Mouse (Mus musculus) heart, embryonic 11.5 days (tissue): ENCODE measurements around the gene Fbxw9. TPM values are rescaled to one million over a fixed set of nuclear protein-coding genes. Genes with fewer than 3 reads are reported as not detected.

ENCODE experiments used
- ATAC-seq: fragments of 200-750 bp; cut with Nextera tagmentation; replicated peaks from 2 replicates; pipeline ENCODE4 v1.8.0; 2017; ENCODE audit warnings: moderate library complexity; ENCODE audit not compliant: insufficient number of reproducible peaks, low FRiP score, low TSS enrichment
- H3K27ac ChIP-seq: fragments of 300-500 bp; sonication (generic); 2 replicates; pipeline ENCODE4 v1.5.1; 2014; ENCODE audit warnings: mild to moderate bottlenecking, low read depth, low read length
- H3K27me3 ChIP-seq: fragments of 300-500 bp; sonication (generic); 2 replicates; pipeline ENCODE4 v1.6.1; 2014; ENCODE audit warnings: mild to moderate bottlenecking, low read length, mixed read lengths; ENCODE audit not compliant: control insufficient read depth, insufficient read depth
- H3K36me3 ChIP-seq: fragments of 300-500 bp; sonication (generic); 2 replicates; pipeline ENCODE4 v1.6.1; 2014; ENCODE audit warnings: mild to moderate bottlenecking, low read length, moderate library complexity, mixed read lengths; ENCODE audit not compliant: control insufficient read depth, insufficient read depth
- H3K4me1 ChIP-seq: fragments of 300-500 bp; sonication (generic); 2 replicates; pipeline ENCODE4 v1.6.1; 2014; ENCODE audit warnings: low read length; ENCODE audit not compliant: control insufficient read depth, insufficient read depth
- H3K4me2 ChIP-seq: fragments of 300-500 bp; sonication (generic); 2 replicates; pipeline ENCODE4 v1.6.1; 2014; ENCODE audit warnings: mild to moderate bottlenecking, moderate library complexity
- H3K4me3 ChIP-seq: fragments of 300-500 bp; sonication (generic); 2 replicates; pipeline ENCODE4 v1.5.1; 2014; ENCODE audit warnings: low read depth, low read length
- H3K9ac ChIP-seq: fragments of 300-500 bp; sonication (generic); 2 replicates; pipeline ENCODE4 v1.6.1; 2014; ENCODE audit warnings: mild to moderate bottlenecking, low read depth, low read length, moderate library complexity
- H3K9me3 ChIP-seq: fragments of 300-500 bp; sonication (generic); replicated peaks from 2 replicates; pipeline ENCODE4 v1.6.1; 2016; ENCODE audit warnings: low read length; ENCODE audit not compliant: control insufficient read depth
- WGBS: fragments of 180-500 bp; shearing (Covaris S2); extraction: QIAGEN DNeasy Blood & Tissue Kit; methylation state at CpG from one replicate; pipeline ENCODE4 v1.1.7; 2014; ENCODE audit not compliant: insufficient replicate concordance; 5-methylcytosine and 5-hydroxymethylcytosine counted together
- polyA plus RNA-seq: library from polyadenylated mRNA; unstranded; fragments of >200 nt; fragmentation: Nextera tagmentation; extraction: Ambion mirVana; gene quantifications from 2 replicates; pipeline ENCODE4 v1.2.1, GENCODE M21; 2014

Fbxw9 gene
- polyA plus RNA-seq = 15.9 and 17.8 TPM in 2 replicates

DNA sequence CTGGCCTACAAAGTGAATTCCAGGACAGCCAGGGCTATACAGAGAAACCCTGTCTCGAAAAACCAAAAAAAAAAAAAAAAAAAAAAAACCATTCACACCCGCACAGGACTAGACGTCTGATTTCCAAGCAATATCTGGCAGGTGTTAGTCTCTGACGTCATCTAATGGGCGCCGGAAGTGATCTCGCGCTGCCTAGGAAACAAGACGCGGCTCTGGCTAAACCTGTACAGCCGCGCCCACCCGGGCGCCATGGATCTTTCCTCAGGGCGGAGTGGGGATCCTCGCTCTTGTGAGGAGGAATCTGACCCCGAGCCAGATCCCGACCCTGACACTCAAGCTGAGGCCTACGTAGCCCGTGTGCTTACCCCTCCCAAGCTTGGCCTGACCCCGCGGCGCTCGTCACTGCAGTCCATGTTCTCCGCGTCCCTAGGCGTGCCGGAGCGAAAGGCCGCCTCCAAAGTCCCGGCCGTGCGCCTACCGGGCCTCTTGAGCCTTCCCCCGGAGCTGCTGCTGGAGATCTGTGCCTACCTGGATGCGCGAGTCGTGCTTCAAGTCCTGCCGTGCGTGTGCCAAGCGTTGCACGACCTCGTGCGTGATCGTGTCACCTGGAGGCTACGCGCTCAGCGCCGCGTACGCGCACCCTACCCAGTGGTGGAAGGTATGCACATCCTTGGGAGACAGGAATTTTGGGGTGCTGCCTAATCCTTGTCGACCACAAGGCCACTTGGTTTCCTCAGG is at the start of gene Fbxw9:
Gene Fbxw9 (plus strand): TSS at position 177 of the 738 bp plus-strand sequence.
- ATAC-seq = peak; percentile 84
- no peak within 1 kb of the TSS; the same call in 1 of the 2 replicates for H3K27ac ChIP-seq
- WGBS = under 1% methylated on average over 52 of the region's 53 CpGs

DNA sequence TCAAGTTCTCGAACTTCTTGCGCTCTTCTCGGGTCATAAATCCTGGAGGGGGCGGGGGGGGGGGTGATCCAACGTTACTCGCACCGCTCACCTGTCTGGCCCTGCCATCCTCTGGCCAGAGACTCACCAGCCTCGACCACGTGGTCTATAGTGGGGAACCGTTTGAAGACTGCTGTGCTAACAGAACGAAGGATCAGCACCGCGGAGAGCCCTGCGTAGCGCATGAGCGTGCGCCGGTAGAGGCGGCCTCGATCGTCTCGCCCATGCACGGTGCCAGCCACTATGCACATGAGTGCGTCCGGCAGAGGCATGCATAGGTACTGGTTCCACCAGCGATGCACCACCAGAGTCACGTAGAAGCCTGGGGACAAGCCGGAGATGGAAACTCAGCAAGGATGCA is 48.6 kb upstream of the Fbxw9 start:
- no peak overlapping the region for H3K4me2 ChIP-seq
- WGBS = 14% methylated on average over 28 of the region's 28 CpGs
- H3K9ac ChIP-seq = no peak overlapping the region
- ATAC-seq = no peak
- no peaks in the 10 kb centered on the region for H3K9me3 ChIP-seq
- H3K36me3 ChIP-seq = no peaks in the 10 kb centered on the region
- H3K4me1 ChIP-seq = no peaks in the 10 kb centered on the region
- H3K27ac ChIP-seq = no peak overlapping the region
- H3K27me3 ChIP-seq = peaks cover 68% of the 10 kb centered on the region
- no peak overlapping the region for H3K4me3 ChIP-seq

More for the DNA sequence above, at the start of gene Fbxw9:
- H3K4me1 ChIP-seq = no peaks in the 10 kb centered on the region
- H3K9me3 ChIP-seq = no peaks in the 10 kb centered on the region
- peak within 1 kb of the TSS; percentile 94 for H3K4me2 ChIP-seq
- peak within 1 kb of the TSS; percentile 79 for H3K4me3 ChIP-seq
- H3K9ac ChIP-seq = peak within 1 kb of the TSS; percentile 70
- peaks cover 14% of the 10 kb centered on the region for H3K36me3 ChIP-seq
- no peaks in the 10 kb centered on the region for H3K27me3 ChIP-seq

DNA sequence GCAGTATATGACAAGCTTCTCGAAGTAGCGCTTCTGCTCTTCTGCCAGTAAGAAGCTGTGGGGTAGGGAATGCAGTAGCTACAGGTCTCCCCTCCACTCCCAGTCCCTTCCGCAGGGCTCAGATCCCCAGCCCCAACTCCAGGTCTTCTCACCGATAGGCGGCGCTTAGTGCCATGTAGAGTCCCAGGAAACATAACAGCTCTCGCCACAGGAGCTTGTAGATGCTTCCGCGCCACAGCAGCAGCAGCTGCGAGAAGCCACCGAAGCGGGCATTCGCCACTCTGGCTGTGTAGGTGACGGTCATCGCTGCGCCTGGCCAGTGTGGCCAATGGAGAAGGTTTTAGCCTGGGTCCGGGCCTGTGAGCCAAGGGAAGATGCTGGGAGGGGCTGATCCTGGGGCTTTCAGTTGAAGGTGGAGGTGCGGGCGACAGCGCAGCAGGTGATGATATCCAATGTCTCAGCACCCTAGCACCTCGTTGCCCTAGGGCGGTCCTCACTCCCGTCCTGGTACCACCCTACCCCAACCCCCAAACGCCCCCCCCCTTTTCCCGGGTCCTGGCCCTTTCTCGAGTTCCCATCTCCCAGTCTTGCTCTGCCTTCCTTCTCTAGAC is 46.5 kb upstream of the Fbxw9 start:
- Histone ChIP-seq H3K4me1 (no peaks in the 10 kb centered on the region), H3K9ac (no peak overlapping the region), H3K27me3 (peaks cover 52% of the 10 kb centered on the region), H3K36me3 (no peaks in the 10 kb centered on the region; the same call in 1 of the 2 replicates), H3K27ac (no peak overlapping the region), H3K4me2 (peak overlapping the region; percentile 55), H3K4me3 (peak overlapping the region; percentile 30), H3K9me3 (no peaks in the 10 kb centered on the region)
- 5% methylated on average over 24 of the region's 26 CpGs for WGBS
- no peak for ATAC-seq

DNA sequence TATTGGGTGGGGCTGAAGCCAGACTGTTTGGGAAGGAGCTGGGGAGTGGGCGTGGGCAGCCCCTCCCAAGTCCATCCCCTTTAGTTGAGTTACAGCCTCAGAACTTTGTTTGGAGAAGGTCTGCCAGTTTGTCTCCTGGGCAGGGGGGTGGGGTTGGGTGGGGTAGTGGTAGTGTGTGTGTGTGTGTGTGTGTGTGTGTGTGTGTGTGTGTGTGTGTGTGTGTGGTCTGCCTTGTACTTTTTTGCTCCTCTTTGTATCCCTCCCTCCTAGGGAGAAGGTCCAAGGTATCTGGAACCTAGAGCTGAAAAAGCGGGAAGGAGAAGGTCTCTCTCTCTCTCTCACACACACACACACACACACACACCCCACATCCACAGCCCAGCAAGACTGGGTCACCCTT is 45.4 kb upstream of the Fbxw9 start, which contains the start of gene Best2:
Gene Best2 (minus strand): TSS at position 101 of the 400 bp plus-strand sequence.
- Histone ChIP-seq H3K4me2 (peak within 1 kb of the TSS; percentile 55), H3K4me3 (peak within 1 kb of the TSS; percentile 30), H3K9ac (no peak within 1 kb of the TSS), H3K9me3 (no peaks in the 10 kb centered on the region), H3K27me3 (peaks cover 43% of the 10 kb centered on the region), H3K36me3 (peaks cover 7% of the 10 kb centered on the region), H3K4me1 (no peaks in the 10 kb centered on the region), H3K27ac (no peak within 1 kb of the TSS)
- WGBS = 45% methylated on average over 2 of the region's 2 CpGs
- no peak for ATAC-seq

DNA sequence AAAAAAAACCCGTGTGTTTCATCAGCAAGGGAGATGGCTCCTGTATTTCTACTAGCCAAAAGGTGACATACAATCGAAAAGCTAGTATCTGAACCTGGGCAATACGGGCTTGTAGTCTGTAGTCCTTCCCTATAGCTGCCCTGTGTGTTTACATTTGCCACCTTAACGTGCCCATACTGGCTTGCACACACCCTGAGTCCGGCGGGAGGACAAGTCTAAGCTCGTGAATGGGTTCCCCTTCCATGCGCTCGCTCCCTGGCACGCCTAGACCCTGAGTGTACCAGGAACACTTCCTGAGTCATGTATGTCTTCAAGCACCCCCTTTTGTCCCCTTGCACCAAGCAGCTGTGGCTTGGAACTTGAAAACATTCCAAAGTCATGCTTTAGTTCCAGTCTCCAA is 43.1 kb upstream of the Fbxw9 start:
- Histone ChIP-seq H3K4me1 (no peaks in the 10 kb centered on the region), H3K36me3 (peaks cover 10% of the 10 kb centered on the region), H3K4me2 (no peak overlapping the region), H3K4me3 (no peak overlapping the region), H3K27ac (no peak overlapping the region), H3K27me3 (peaks cover 25% of the 10 kb centered on the region), H3K9ac (no peak overlapping the region), H3K9me3 (no peaks in the 10 kb centered on the region)
- 71% methylated on average over 10 of the region's 10 CpGs for WGBS
- no peak for ATAC-seq

DNA sequence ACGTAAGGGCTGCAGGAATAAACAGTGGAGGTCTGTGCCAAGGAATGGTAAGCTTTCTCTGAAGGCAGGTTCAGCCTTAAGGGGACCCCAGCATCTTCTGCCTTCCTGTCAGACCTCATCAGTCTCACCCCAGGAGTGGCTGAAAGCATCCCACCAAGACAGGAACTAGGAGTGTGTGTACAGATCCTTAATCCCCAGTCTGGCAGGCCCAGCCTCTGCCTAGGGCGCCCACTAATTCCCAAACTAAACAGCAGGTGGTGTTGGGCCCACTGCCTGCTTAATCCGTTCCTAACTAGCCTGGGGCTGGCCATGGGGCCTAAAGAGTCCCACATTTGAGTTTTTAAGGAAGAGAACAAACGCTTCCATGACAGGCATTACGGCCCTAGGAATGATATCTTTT is 42.6 kb upstream of the Fbxw9 start:
- Histone ChIP-seq H3K36me3 (peaks cover 13% of the 10 kb centered on the region), H3K4me1 (no peaks in the 10 kb centered on the region), H3K9ac (no peak overlapping the region), H3K4me2 (no peak overlapping the region), H3K9me3 (no peaks in the 10 kb centered on the region), H3K27ac (no peak overlapping the region), H3K27me3 (peaks cover 24% of the 10 kb centered on the region), H3K4me3 (no peak overlapping the region)
- no peak for ATAC-seq
- WGBS = 44% methylated on average over 5 of the region's 5 CpGs

DNA sequence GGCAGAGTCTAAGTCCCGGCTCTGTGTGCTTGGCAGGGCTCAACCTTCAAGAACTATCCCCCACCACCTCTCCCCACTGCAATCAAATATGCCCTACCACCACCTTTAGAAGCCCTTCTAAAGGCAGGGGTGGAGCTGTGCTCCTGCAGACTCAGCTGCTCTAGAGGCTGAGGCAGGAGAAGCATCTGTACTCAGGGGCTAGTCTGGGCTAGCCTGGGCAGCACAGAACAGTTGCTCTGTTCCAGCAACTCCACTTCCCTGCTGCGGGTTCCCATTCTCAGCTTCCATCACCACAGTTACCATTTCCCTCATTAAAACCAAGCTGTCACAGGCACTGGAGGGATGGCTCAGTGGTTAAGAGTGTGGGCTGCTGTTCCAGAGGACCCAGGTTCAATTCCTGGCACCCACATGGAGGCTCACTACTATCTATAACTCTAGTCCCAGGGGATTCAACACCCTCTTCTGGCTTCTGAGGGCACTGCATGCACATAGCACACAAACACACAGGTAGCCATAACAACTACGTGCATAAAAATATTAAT is 38.3 kb upstream of the Fbxw9 start:
- Histone ChIP-seq H3K4me2 (no peak overlapping the region), H3K36me3 (peaks cover 17% of the 10 kb centered on the region), H3K9me3 (no peaks in the 10 kb centered on the region), H3K27ac (no peak overlapping the region), H3K9ac (no peak overlapping the region), H3K4me1 (peaks cover 16% of the 10 kb centered on the region), H3K27me3 (no peaks in the 10 kb centered on the region), H3K4me3 (no peak overlapping the region)
- no peak for ATAC-seq
- WGBS = 94% methylated on average over 3 of the region's 3 CpGs

DNA sequence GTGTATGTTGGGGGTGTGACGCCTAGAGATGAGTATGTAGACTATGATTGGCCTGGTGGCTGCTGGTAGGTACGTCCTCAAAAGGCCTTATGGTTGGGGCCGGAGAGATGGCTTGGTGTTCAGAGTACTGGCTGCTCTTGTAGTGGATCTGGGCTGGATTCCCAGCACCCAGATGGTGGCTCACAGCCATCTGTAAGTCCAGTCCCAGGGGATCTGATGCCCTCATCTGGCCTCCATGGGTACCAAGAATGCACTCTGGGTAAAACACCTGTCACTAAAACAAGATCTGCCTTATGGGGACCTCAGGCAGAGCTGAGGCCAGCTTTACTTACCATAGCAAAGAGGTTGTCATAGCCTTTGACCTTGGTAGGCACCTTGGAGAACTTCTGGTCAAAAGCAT is 36.0 kb upstream of the Fbxw9 start:
- Histone ChIP-seq H3K36me3 (peaks cover 15% of the 10 kb centered on the region), H3K4me3 (peak overlapping the region; percentile 96; the same call in 1 of the 2 replicates), H3K9ac (no peak overlapping the region)

More for the DNA sequence above, 36.0 kb upstream of the Fbxw9 start:
- Histone ChIP-seq H3K4me1 (peaks cover 26% of the 10 kb centered on the region), H3K4me2 (peak overlapping the region; percentile 91), H3K27me3 (no peaks in the 10 kb centered on the region), H3K9me3 (no peaks in the 10 kb centered on the region), H3K27ac (no peak overlapping the region)
- 96% methylated on average over 3 of the region's 3 CpGs for WGBS
- ATAC-seq = no peak
